Mouse (Mus musculus) cerebellum, postnatal 10 days (tissue): ENCODE measurements around the gene Btn2a2.

Experiments
- DNase-seq, 2 experiments: peaks; one replicate each; pipeline ENCODE4 v3.0.0; 2021; ENCODE audit warnings: mixed read lengths in 2 of 2

The Btn2a2 gene

GRCm38 (mm10) chr13:23445561-23446320 is 42.9 kb downstream of the Btn2a2 start:
- DNase-seq: peak; percentile 94 to 97

GRCm38 (mm10) chr13:23445156-23445555 is 43.5 kb downstream of the Btn2a2 start:
- no peak for DNase-seq

GRCm38 (mm10) chr13:23444451-23444850 is 44.2 kb downstream of the Btn2a2 start:
- DNase-seq: no peak

GRCm38 (mm10) chr13:23439901-23440300 is 48.8 kb downstream of the Btn2a2 start:
- DNase-seq: no peak

GRCm38 (mm10) chr13:23438521-23438920 is 50.1 kb downstream of the Btn2a2 start:
- peak; percentile 76 to 85 for DNase-seq

GRCm38 (mm10) chr13:23437908-23438307 is 50.7 kb downstream of the Btn2a2 start:
- peak; percentile 93 to 96 for DNase-seq

GRCm38 (mm10) chr13:23436861-23437822 is 51.5 kb downstream of the Btn2a2 start:
- DNase-seq: peak; percentile 74 to 79

- DNase-seq: peak; percentile 70 to 77
Measured at GRCm38 (mm10) chr13:23436231-23436661, 52.4 kb downstream of the Btn2a2 start.

GRCm38 (mm10) chr13:23435676-23436075 is 53.0 kb downstream of the Btn2a2 start:
- DNase-seq: no peak

- DNase-seq: no peak
Measured at GRCm38 (mm10) chr13:23435241-23435640, 53.4 kb downstream of the Btn2a2 start.

- no peak for DNase-seq
Measured at GRCm38 (mm10) chr13:23434426-23434825, 54.2 kb downstream of the Btn2a2 start.

- no peak for DNase-seq
Measured at GRCm38 (mm10) chr13:23433801-23434200, 54.9 kb downstream of the Btn2a2 start.

GRCm38 (mm10) chr13:23433206-23433605 is 55.5 kb downstream of the Btn2a2 start:
- no peak for DNase-seq

- DNase-seq: peak; percentile 97 to 99
Measured at GRCm38 (mm10) chr13:23432562-23433201, 56.0 kb downstream of the Btn2a2 start.

GRCm38 (mm10) chr13:23431351-23431771 is 57.3 kb downstream of the Btn2a2 start:
- DNase-seq: peak; percentile 88 to 90

GRCm38 (mm10) chr13:23430734-23431133 is 57.9 kb downstream of the Btn2a2 start:
- peak; percentile 86 to 87 for DNase-seq

GRCm38 (mm10) chr13:23429771-23430380 is 58.8 kb downstream of the Btn2a2 start:
- DNase-seq: no peak

- DNase-seq: no peak
Measured at GRCm38 (mm10) chr13:23428166-23428993, 60.3 kb downstream of the Btn2a2 start.
